Mouse (Mus musculus) spleen, adult 2 months (tissue): ENCODE data around the gene Pomp. TPM values are rescaled to one million over a fixed set of nuclear protein-coding genes. Genes with fewer than 3 reads are reported as not detected.
A peak's percentile ranks its signal among the peaks of the same experiment; 100 is the strongest.

Experiments used
- DNase-seq, 2 experiments: peaks; one replicate each; pipeline versions ENCODE4 v3.0.0 to v3.0.0-alpha.2; 2012 to 2021; ENCODE audit warnings: low spot score in 2 of 2, low read depth in 1 of 2
- H3K27ac ChIP-seq: fragments of 200-500 bp; 2 replicates; pipeline ENCODE4 v1.5.1; 2012; ENCODE audit warnings: low read length, inconsistent platforms; ENCODE audit not compliant: insufficient read depth
- H3K27me3 ChIP-seq: fragments of 200-500 bp; 2 replicates; pipeline ENCODE4 v1.6.1; 2012; ENCODE audit warnings: mild to moderate bottlenecking, moderate library complexity, low read length, inconsistent platforms; ENCODE audit not compliant: control insufficient read depth, insufficient read depth
- H3K36me3 ChIP-seq: fragments of 200-500 bp; 2 replicates; pipeline ENCODE4 v1.6.1; 2012; ENCODE audit warnings: mild to moderate bottlenecking, low read length, inconsistent platforms; ENCODE audit not compliant: control insufficient read depth, insufficient read depth
- H3K4me1 ChIP-seq: fragments of 200-500 bp; 2 replicates; pipeline ENCODE4 v1.6.1; 2011; ENCODE audit warnings: inconsistent platforms; ENCODE audit not compliant: control insufficient read depth, insufficient read depth, insufficient read length
- H3K4me3 ChIP-seq: fragments of 200-500 bp; 2 replicates; pipeline ENCODE4 v1.5.1; 2011; ENCODE audit warnings: mild to moderate bottlenecking, inconsistent platforms; ENCODE audit not compliant: insufficient read depth, insufficient read length; ENCODE audit errors: extremely low read depth
- CTCF ChIP-seq: fragments of 200-500 bp; IDR thresholded peaks from 2 replicates; pipeline ENCODE4 v1.5.1; 2011; ENCODE audit warnings: mild to moderate bottlenecking, inconsistent platforms; ENCODE audit not compliant: insufficient read depth, insufficient read length, insufficient replicate concordance; ENCODE audit errors: extremely low read depth
- POLR2A ChIP-seq: fragments of 200-500 bp; IDR thresholded peaks from 2 replicates; pipeline ENCODE4 v1.6.1; 2011; ENCODE audit warnings: low read depth, low read length, inconsistent platforms
- WGBS: fragments of 180-500 bp; shearing (Covaris S2); methylation state at CpG from one replicate; pipeline ENCODE4 v1.1.7; 2018; 5-methylcytosine and 5-hydroxymethylcytosine counted together
- polyA plus RNA-seq: library from polyadenylated mRNA; depleted of rRNA; stranded (reverse); fragments of >200 nt; gene quantifications from 2 replicates; pipeline ENCODE4 v1.2.3, GENCODE M21; 2012

Gene Pomp
- polyA plus RNA-seq, 1 experiment, result 22.8 TPM

DNA sequence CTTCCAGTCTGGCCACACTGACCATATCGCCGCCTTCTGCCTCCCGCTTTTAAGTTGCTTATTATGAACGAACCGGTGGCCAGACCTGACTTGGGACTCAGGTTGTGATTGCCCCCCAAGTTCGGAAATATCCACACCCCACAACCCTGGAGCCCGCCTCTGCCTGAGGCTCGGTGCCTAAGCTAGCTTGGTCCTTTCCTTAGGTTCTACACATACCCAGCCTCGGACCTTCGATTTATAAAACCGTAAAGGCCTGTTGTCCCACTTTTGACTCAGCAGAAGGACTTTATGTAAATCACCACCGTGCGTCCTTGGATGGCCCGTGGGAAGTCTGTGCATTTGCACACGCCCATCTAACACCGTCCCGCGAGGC is 199 bp upstream of the Pomp start:
- TF ChIP-seq CTCF (no peak), POLR2A (no peak)
- Histone ChIP-seq H3K27ac (peak overlapping the region; percentile 75), H3K36me3 (peaks cover 11% of the 10 kb centered on the region), H3K27me3 (no peaks in the 10 kb centered on the region), H3K4me1 (peaks cover 6% of the 10 kb centered on the region; the same call in 1 of the 2 replicates), H3K4me3 (peak overlapping the region; percentile 73)
- no peak for DNase-seq
- WGBS, result 3% methylated on average over 18 of the region's 18 CpGs

DNA sequence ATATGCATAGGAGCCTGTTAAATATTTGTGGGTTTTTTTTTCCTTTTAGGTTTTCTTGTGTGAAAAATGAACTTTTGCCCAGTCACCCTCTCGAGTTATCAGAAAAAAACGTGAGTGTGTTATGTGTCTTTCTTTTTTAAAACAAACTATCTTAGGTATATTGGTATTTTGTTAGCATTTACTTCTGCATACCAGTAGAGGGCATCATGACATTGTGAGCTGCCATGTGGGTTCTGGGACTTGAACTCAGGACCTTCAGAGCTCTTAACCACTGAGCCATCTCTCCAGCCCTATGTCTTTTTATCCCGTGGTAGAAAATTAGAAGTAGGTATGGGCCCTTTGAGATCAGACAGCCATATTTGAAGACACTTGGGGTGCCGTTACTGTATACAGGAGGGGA is 8.4 kb downstream of the Pomp start:
- Histone ChIP-seq H3K36me3 (peaks cover 33% of the 10 kb centered on the region), H3K27ac (no peak overlapping the region), H3K4me1 (no peaks in the 10 kb centered on the region), H3K4me3 (no peak overlapping the region), H3K27me3 (no peaks in the 10 kb centered on the region)
- no peak for TF ChIP-seq POLR2A
- TF ChIP-seq CTCF, result no peak
- 93% methylated on average over 4 of the region's 4 CpGs for WGBS
- no peak for DNase-seq

DNA sequence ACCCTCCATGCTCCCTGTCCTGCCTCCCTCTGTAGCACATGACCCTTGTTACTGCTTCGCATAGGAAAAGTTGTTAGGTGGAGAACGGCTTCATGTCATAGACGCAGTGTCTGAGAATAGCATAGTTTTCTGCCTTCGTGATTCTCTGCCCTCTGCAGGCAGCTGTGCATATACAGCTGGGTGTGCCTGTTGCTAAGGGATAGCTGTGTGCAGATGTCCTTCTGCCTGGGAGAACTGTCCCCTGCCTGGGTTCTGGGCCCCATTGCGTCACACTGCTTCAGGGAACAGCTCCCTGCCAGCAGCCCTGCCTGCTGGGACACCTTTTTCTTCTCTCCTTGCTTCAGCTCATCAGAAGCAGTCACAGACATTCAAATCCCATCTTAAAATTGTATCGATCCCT is 9.3 kb downstream of the Pomp start:
- Histone ChIP-seq H3K27ac (no peak overlapping the region), H3K4me3 (no peak overlapping the region), H3K27me3 (no peaks in the 10 kb centered on the region), H3K4me1 (no peaks in the 10 kb centered on the region), H3K36me3 (peaks cover 35% of the 10 kb centered on the region)
- TF ChIP-seq POLR2A (no peak), CTCF (no peak)
- 85% methylated on average over 6 of the region's 6 CpGs for WGBS
- DNase-seq, result no peak

GRCm38 (mm10) chr5:147870296-147870695 is 10.0 kb downstream of the Pomp start:
- Histone ChIP-seq H3K27me3 (no peaks in the 10 kb centered on the region), H3K4me3 (no peak overlapping the region), H3K27ac (no peak overlapping the region), H3K4me1 (no peaks in the 10 kb centered on the region), H3K36me3 (peaks cover 37% of the 10 kb centered on the region)
- TF ChIP-seq POLR2A (no peak), CTCF (no peak)
- no peak for DNase-seq
- 83% methylated on average over 1 of the region's 1 CpGs for WGBS

DNA sequence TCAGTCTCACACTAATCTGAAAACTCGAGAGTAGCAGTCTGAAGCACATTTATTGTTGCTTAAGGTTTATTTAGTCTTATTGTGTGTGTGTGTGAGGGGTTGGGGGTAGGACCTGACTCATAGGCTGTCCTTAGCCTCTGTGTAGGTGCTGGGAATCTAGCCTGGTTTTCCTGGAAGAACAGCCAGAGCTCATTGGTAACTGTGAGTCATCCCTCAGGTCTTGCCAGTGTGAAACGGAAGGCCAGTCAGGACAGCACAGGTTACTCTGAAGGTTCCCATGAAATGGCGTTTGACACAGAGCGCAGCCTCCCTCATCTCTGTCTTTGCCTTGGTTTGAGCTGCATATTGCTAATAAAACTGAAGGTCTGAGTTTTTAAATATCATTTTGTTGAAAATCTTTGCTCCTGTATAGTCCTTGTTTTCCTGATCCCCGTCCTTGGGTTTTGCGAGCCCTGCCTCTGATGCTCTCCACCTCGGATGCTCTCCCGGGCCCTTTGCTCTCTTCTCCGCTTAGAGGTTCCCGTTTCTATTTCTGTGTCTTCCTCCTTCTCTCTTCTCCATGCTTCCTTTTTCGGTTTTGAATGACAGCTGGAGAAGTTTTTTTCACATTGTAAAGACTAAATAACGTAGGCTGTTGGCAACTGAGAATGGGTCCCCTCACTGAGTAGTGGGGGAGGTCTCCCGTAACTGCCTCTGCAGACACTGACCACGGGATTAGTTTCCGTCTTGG is 11.0 kb downstream of the Pomp start:
- DNase-seq, result no peak
- no peak for TF ChIP-seq POLR2A
- TF ChIP-seq CTCF, result no peak
- Histone ChIP-seq H3K36me3 (peaks cover 42% of the 10 kb centered on the region), H3K27me3 (no peaks in the 10 kb centered on the region), H3K27ac (no peak overlapping the region), H3K4me3 (no peak overlapping the region), H3K4me1 (no peaks in the 10 kb centered on the region)
- WGBS, result 44% methylated on average over 15 of the region's 15 CpGs

DNA sequence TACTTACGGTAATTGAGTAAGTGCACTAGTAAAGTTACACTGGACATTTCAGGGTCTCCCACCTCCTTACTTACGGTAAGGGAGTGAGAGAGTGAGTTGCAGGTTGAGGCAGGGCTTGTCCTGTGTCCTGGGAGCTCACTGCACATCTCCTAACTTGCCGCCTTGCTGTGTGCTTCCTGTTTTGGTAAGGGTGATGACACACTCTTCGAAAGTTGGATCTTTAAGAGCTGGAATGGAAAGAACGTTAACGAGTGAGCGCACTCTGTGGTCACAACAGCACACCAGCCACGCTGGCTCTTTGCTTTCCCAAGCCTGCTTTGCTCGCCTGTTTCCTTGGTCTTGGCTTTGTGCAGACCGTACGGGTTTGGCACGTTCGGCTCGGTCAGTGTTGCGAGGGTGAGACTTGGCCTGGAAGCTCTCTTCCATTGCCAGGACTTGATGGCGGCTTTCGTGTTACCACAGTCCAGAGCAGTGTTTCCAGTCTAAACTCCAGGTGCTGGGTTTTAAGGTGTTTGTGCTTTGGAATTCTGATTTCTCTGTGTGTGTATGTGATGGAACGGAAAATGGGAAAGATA is 14.3 kb downstream of the Pomp start:
- Histone ChIP-seq H3K27ac (no peak overlapping the region), H3K36me3 (peaks cover 53% of the 10 kb centered on the region), H3K4me3 (no peak overlapping the region), H3K4me1 (no peaks in the 10 kb centered on the region), H3K27me3 (no peaks in the 10 kb centered on the region)
- WGBS, result 93% methylated on average over 18 of the region's 18 CpGs
- no peak for DNase-seq
- no peak for TF ChIP-seq POLR2A
- TF ChIP-seq CTCF, result no peak

- Histone ChIP-seq H3K4me3 (no peak overlapping the region), H3K4me1 (no peaks in the 10 kb centered on the region), H3K36me3 (peaks cover 48% of the 10 kb centered on the region), H3K27ac (no peak overlapping the region), H3K27me3 (no peaks in the 10 kb centered on the region)
- DNase-seq, result no peak
- TF ChIP-seq CTCF (no peak), POLR2A (no peak)
- 92% methylated on average over 8 of the region's 8 CpGs for WGBS
Observed at GRCm38 (mm10) chr5:147875210-147875609, 14.9 kb downstream of the Pomp start.
